26 mouse cellular contexts compared by ENCODE assay signal in the genomic region with DNA sequence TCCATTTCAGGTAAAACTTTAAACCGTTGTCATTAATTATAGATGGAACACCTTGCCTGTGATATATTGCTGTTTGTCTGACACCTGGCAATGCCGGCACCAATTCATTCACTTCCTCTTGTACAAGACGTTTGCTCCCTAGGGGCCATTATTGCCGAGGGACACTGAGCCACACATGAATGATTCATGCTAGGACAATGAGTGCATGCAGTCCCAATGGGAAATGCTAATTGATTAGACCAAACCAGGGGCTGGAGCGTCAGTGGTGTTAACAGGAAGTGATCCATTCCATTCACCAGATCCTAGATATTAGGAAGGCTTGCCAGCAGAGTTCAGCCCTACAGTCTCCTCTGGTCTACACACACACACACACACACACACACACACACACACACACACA. TPM values are rescaled to one million over a fixed set of nuclear protein-coding genes. Genes with fewer than 3 reads are reported as not detected.
DNase-seq lines count a peak whose midpoint lies in the region; ATAC-seq and TF ChIP-seq lines count a peak whose summit lies in the region.
"Had no signal": no experiment of that assay in that cellular context is flagged by ENCODE, and none has a peak within 500 bp of the region (broad histone marks: within the 10 kb centered on the region; RNA-seq: fewer than 3 reads in every experiment).

No protein-coding gene starts in this region.

- no peak for ATAC-seq in hindbrain, postnatal 0 days
- no peak for ATAC-seq in hindbrain, embryonic 13.5 days (ENCODE audit: low FRiP score)
- ATAC-seq: forebrain, embryonic 14.5 days; intestine, embryonic 15.5 days had no signal

- H3K4me1 ChIP-seq in hindbrain, postnatal 0 days (ENCODE audit: insufficient read depth, low read length) = no peaks in the 10 kb centered on the region
- peaks cover 5% of the 10 kb centered on the region; the same call in 1 of the 2 replicates for H3K4me1 ChIP-seq in hindbrain, embryonic 13.5 days (replicated peaks)
- H3K4me1 ChIP-seq: embryonic facial prominence, embryonic 15.5 days; heart, embryonic 12.5 days; intestine, embryonic 15.5 days had no signal

- no peak overlapping the region for H3K27ac ChIP-seq in hindbrain, postnatal 0 days
- H3K27ac ChIP-seq in hindbrain, embryonic 13.5 days = no peak overlapping the region
- H3K27ac ChIP-seq: embryonic facial prominence, embryonic 15.5 days; forebrain, embryonic 10.5 days; gastrocnemius, adult 2 months; hindbrain, embryonic 12.5 days; intestine, embryonic 15.5 days had no signal

- H3K9ac ChIP-seq in hindbrain, postnatal 0 days (replicated peaks; ENCODE audit: low read length) = no peak overlapping the region
- H3K9ac ChIP-seq in hindbrain, embryonic 13.5 days = no peak overlapping the region
- H3K9ac ChIP-seq: embryonic facial prominence, embryonic 15.5 days; heart, embryonic 12.5 days; hindbrain, embryonic 12.5 days; intestine, embryonic 15.5 days had no signal

- no peak for TF ChIP-seq CTCF in hindbrain, postnatal 0 days (IDR thresholded peaks at IDR 0.05; ENCODE audit: low read depth)

- WGBS in hindbrain, postnatal 0 days = 21% methylated on average over 5 of the region's 5 CpGs
- 21% methylated on average over 5 of the region's 5 CpGs for WGBS in hindbrain, embryonic 13.5 days

- no peaks in the 10 kb centered on the region for H3K9me3 ChIP-seq in hindbrain, postnatal 0 days (ENCODE audit: low read length)
- no peaks in the 10 kb centered on the region for H3K9me3 ChIP-seq in hindbrain, embryonic 13.5 days
- H3K9me3 ChIP-seq: embryonic facial prominence, embryonic 15.5 days; forebrain, embryonic 10.5 days; heart, embryonic 12.5 days; hindbrain, embryonic 12.5 days; intestine, embryonic 15.5 days had no signal

- peak; percentile 19 for DNase-seq in embryo, embryonic 10.5 days (ENCODE audit: low spot score)
- no peak for DNase-seq in embryo, embryonic 9.5 days (ENCODE audit: extremely low spot score)
- DNase-seq in hindbrain, postnatal 0 days (ENCODE audit: low spot score) = peak; percentile 10
- DNase-seq in A20 (ENCODE audit: low read depth, low spot score) = peak; percentile 61
- peak; percentile 20 for DNase-seq in splenic B cell, adult 2 months (ENCODE audit: low read depth, low spot score)
- DNase-seq in right cerebral cortex, postnatal 25 days = no peak
- DNase-seq: adrenal gland, adult 2 months; adrenal gland, postnatal 25 days; cerebellum, adult 18-20 months; cerebellum, adult 9-11 months; cerebellum, postnatal 36 days; gastrocnemius, adult 2 months; gastrocnemius, postnatal 25 days had no signal

- H3K36me3 ChIP-seq in hindbrain, postnatal 0 days (ENCODE audit: insufficient read depth, low read length) = no peaks in the 10 kb centered on the region
- H3K36me3 ChIP-seq in hindbrain, embryonic 13.5 days = no peaks in the 10 kb centered on the region
- H3K36me3 ChIP-seq in splenic B cell, adult 2 months (ENCODE audit: control insufficient read depth, insufficient read depth, low read length, poor library complexity, severe bottlenecking) = no peaks in the 10 kb centered on the region
- H3K36me3 ChIP-seq: embryonic facial prominence, embryonic 15.5 days; forebrain, embryonic 10.5 days; heart, embryonic 12.5 days; hindbrain, embryonic 12.5 days; intestine, embryonic 15.5 days had no signal

- H3K27me3 ChIP-seq in hindbrain, postnatal 0 days (ENCODE audit: insufficient read depth, low read length) = no peaks in the 10 kb centered on the region
- peaks cover 5% of the 10 kb centered on the region; the same call in 1 of the 2 replicates for H3K27me3 ChIP-seq in hindbrain, embryonic 13.5 days
- no peaks in the 10 kb centered on the region for H3K27me3 ChIP-seq in splenic B cell, adult 2 months (ENCODE audit: control insufficient read depth, insufficient read depth, low read length, poor library complexity, severe bottlenecking)
- H3K27me3 ChIP-seq: embryonic facial prominence, embryonic 15.5 days; intestine, embryonic 15.5 days had no signal

- no peak overlapping the region for H3K4me3 ChIP-seq in hindbrain, postnatal 0 days (ENCODE audit: low read length)
- H3K4me3 ChIP-seq in hindbrain, embryonic 13.5 days = no peak overlapping the region
- H3K4me3 ChIP-seq: embryonic facial prominence, embryonic 15.5 days; erythroblast, embryonic 14.5 days; forebrain, embryonic 10.5 days; gastrocnemius, adult 2 months; heart, embryonic 12.5 days; hindbrain, embryonic 12.5 days; intestine, embryonic 15.5 days had no signal

- no peak overlapping the region for H3K4me2 ChIP-seq in hindbrain, postnatal 0 days (ENCODE audit: low read depth, low read length)
- no peak overlapping the region for H3K4me2 ChIP-seq in hindbrain, embryonic 13.5 days
- H3K4me2 ChIP-seq: embryonic facial prominence, embryonic 15.5 days; heart, embryonic 12.5 days; hindbrain, embryonic 12.5 days; intestine, embryonic 15.5 days had no signal

RNA-seq across cellular contexts. Expression of gene Prok2, which starts 42.3 kb away (rescaled TPM):
- 0.11 TPM in 1 of 2 replicates, not detected in the other for total RNA-seq in hindbrain, postnatal 0 days (2014; rRNA removed)
- polyA plus RNA-seq in hindbrain, postnatal 0 days (2015; fragmentation: Nextera tagmentation; extraction: Ambion mirVana) = 0.41 and 0.44 TPM in 2 replicates
- polyA plus RNA-seq in hindbrain, embryonic 13.5 days (2015; fragmentation: Nextera tagmentation; extraction: Ambion mirVana) = 0.12 and 0.26 TPM in 2 replicates
- total RNA-seq: adrenal gland, adult 2 months; adrenal gland, postnatal 25 days; gastrocnemius, adult 2 months; gastrocnemius, postnatal 25 days; granulocyte monocyte progenitor cell, adult 5-6 weeks; heart, adult 8-10 months; heart, postnatal 25 days had no signal
- polyA plus RNA-seq: adrenal gland, adult 2 months; C2C12; erythroblast, embryonic 14.5 days; heart, embryonic 12.5 days; heart, embryonic 16.5 days had no signal

Comparison
In these comparisons a context has a peak if more than half of its experiments do, and no peak if none do; other contexts are left out.
1. DNase-seq: peak in embryo, embryonic 10.5 days (single experiment), hindbrain, postnatal 0 days (single experiment), A20 (single experiment) and splenic B cell, adult 2 months (single experiment); none in embryo, embryonic 9.5 days (single experiment) and right cerebral cortex, postnatal 25 days (single experiment).